Mouse (Mus musculus): ENCODE measurements at regions not wholly inside any gene's neighbourhood (a gene's known extent, or its start where the extent isn't known, plus 50 kb on each side); places are given as distances from the start of the nearest gene placed in this dataset.

DNA sequence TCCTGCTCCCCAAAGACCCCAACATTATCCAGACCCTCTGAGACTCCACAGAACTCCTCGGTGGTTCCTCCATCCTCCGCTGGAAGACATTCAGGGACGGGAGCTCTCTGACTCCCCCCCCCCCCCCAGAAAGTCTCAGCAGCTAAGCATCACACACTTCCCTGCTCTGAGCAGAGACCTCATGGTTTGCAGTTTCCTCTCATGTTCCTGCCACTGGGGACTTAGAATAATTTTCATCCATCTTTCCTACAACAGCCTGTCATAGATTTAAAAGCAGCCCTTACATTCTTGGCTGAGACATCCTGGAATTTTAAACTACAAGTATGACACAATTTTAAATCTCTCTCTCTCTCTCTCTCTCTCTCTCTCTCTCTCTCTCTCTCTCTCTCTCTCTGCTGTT is 69.2 kb downstream of the Gpr65 start:
- no peak for DNase-seq (ENCODE audit: low spot score)

DNA sequence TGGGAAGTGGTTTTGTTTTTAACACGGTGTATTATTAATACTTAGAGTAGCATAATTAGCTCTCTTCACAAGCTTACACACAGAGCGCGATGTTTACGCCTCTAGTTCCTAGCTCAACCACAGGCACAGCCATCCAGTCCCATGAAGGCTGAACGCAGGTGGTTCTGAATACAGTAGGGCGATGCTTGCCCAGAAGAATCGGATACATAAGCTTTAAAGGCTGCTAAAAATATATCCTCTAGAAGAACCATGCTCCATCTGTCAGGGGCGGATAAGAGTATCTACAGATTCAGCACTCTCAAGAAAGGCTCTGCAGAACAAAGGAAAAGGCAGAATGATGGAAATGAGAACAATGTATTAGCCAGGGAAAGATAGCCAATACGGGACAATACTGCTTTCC is 71.1 kb downstream of the Gpr65 start:
- DNase-seq (ENCODE audit: low spot score) = no peak

DNA sequence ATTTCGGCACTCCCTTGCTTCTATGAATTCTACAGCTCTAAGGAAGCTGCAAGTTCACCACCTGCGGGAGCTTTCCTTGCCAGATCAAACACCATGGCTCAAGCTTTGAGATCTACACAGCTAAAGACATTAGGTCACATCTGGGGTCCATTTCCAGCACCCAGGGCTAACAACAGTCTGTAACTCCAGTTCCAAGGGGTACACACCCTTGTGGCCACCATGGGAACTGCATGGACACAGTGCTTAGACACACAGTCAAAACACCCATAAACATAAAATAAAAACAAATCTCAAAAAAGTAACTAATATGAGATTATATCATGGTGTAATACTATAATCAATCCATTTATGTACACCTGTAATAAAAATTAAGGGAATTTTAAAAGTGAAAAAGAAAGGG is 73.7 kb downstream of the Gpr65 start:
- DNase-seq (ENCODE audit: low spot score) = no peak

DNA sequence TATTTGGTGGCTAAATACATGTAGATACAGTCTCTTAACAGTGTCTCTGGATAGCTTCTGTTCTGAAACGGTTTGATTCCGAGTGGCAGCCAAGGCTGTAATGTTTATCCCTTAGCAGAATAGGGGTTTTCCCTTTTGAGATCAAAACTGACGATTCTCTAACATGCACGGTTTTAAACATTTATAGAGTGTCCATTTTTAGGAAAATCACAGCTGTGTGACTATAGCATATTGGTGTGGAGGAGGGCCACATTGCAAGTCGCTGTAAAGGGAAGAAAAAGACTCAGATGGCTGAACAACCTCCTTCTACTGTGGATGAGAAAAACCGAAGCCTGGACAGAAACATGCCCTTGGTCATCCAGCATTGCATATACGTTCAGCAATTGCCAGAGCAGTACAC is 75.2 kb downstream of the Gpr65 start:
- DNase-seq (ENCODE audit: low spot score) = no peak

DNA sequence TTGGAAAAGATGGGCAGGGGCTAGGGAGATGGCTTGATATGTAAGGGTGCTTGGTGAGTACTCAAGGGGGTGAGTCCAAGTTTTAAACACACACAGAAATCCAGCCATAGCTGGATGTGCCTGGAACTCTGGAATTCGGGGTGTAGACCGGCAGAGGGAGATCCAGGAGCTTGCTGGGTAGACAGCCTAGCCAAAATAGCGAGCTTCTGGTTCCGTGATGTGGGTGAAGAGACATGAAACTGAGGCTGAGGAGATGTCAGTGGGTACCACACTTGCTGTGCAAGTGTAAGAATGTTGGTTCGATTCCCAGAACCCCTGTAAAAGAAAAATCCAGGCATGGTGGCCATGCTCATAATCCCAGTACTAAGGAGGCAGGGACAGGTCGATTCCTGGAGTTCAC is 78.6 kb downstream of the Gpr65 start:
- no peak for DNase-seq (ENCODE audit: low spot score)

DNA sequence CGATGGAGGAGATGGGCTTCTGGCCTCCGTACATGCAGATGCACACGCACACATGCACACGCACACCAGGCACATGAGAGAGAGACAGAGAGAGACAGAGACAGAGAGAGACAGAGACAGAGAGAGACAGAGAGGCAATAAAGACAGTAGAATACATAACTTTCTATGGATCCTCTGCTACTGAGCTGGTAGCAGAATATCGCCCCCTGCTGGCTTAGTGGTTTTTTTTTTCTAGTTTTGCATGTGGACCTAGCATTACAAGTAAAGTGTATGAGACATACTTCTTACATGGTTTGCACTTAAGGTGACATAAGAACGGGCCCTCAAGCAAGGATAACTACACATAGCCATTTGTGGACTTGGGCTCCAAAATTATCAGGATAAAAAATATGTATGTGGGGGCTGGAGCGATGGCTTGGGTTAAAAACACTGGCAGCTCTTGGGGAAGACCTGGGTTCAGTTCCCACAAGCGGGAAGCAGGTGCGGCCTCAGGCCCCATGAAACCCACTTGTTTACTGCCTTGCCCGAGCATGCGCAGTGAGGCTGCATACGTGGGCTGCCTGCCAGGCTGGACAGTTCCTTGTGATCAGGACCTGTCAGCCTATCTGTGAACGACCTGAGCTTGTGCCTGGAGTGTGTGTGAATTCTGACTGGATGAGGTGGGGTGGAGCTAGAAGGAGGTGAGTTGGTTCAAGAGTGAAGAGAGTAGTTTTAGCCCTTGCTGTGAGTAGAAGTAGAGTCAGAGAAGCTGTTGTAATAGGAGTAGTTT is 79.3 kb downstream of the Gpr65 start:
- peak; percentile 6 for DNase-seq (ENCODE audit: low spot score)

DNA sequence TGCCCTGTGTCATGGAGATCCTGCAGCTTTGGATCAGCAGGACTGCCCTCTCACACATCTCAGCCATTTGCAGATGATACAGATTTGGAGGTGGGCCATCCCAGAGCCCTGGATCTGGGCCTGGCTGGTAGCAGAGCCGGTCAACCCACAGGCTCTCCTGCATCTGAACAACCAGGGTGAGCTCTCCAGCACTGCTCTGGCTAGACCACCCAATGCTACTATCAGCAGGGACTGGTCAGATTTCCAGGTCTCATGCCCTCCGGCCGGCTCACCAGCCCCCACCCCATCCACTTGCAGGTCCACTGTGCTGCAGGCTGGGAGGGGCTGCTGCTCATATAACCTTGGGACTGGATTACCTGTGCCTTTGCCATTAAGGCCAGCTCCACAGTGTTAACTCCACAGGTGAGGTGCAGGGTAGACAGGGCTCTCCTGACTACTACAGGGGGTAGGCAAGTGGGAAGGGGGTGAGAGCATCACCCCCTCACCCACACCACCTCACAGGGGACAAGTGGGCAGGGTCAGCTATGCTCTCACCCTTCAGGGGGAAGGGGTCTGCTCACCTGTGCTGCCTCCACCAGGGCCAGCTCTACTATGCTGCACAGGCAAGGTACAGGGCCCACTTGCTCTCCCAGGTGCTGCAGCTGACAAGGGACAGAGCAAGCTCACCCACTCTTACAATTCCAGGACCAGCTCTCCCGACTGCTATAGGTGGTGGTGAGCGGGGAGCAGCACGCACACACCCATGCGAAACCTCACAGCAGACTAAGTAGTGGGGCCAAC is 81.6 kb downstream of the Gpr65 start:
- no peak for DNase-seq (ENCODE audit: low spot score)

DNA sequence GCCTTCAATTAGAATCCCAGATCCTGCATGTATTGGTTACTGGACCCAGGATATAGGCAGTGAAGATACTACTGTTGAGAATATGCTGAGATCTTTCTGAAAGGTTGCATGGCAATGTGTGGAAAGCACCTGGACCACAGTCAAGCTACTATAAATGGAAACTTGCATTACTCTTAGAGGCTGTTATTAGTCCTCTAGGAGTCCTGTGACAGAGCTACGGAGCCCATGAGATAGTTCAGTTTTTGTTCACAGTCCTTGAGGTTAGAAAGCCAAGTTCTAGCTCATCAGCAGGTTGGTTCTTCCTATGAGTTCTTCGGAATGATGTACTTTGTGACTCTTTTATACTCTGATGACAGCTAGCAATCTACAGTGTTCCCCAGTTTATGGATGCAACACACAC is 84.0 kb downstream of the Gpr65 start:
- no peak for DNase-seq (ENCODE audit: low spot score)

DNA sequence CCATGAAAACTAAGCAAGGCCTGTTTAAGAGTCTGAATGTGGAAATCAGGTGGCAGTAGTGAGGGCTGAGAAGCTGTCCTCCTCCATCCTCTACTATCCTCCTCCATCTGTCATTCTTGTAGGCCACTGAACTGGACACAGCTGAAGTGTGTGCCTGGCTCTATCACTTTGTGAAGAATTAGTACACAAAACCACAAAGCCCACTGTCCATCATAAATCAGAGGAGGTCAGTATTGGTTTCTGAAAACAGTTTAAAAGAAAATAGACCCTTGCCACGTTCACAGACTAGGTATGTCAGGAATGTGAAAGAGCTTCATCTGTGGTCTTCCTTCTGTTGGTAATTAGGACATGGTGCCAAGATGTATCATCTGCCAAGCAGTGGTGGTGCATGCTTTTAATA is 86.1 kb downstream of the Gpr65 start:
- DNase-seq (ENCODE audit: low spot score) = no peak

DNA sequence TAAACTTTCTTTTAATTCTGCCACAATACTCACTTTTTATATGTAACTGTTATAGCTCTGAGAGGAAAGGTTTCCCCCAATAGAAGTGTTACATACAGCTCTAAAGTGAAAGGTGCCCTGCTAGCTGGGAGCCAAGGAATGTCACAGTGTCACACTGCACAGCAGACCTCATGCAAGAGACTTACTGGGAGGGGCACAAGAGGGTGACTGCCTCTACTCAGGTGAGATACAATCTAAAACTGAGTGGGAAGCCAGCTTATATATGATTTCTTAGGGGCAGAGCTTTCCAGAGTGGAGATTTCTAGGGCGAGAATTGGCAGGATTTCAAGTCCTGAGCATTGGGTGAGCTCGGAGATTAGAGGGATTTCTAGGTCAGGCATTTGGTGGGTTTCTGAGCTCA is 99.1 kb downstream of the Gpr65 start:
- no peak for DNase-seq (ENCODE audit: low spot score)

DNA sequence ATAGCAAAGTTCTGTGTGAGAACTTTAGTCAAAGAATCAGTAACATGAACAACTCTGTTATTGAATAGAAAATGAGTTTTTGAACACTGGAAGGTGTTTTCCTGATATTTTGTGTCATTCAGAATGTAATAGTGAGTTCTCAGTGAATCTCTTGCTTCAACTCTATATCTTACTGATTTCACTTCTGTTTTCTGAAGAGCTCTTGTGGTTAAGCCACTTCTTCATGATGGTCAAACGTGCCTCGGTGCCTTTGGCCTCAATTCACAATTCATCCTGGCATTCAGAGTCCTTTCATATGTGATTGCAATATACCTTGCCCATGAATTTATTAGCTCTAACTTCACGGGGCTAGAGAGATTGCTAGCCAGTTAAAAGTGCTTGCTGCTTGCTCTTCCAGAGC is 102.3 kb downstream of the Gpr65 start:
- no peak for DNase-seq (ENCODE audit: low spot score)

DNA sequence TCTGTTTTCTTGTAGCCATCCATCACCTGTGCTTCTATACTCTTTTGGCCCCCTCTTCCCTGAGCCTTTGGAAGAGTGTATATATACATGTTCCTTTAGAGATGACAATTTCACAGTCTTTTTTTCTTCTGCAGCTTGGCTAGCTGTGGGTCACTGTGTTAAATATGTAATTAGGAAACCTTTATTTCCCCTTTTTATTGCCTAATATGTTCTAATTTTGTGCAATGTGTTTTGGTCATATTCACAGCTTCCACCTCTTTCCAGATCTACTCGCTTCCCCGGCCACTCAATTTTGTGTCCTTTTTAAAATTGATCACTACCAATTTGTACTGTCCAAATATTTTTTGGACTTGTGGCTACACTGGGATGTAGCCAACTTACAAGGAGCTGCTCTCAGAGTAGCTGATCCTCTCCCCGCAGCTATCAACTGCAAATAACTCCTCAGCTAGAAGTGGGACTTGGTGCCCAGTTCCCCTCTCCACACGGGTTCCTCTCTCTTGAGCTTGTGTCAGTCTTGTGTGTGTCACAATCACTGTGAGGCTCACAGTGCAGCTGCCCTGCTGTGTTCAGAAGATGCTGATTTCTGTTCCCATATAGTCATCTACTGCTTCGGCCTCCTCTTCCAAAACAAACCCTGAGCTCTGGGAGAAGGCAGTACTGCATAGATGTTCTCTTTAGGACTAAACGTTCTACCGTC is 106.9 kb downstream of the Gpr65 start:
- no peak for DNase-seq (ENCODE audit: low spot score)
